Mouse (Mus musculus) heart, embryonic 10.5 days (tissue): Measurements from ENCODE around the gene Zfand3. TPM values are rescaled to one million over a fixed set of nuclear protein-coding genes. Genes with fewer than 3 reads are reported as not detected.

Experiments used
- DNase-seq: peaks from one replicate; pipeline ENCODE4 v3.0.0-alpha.2; 2017; ENCODE audit warnings: low spot score
- H3K27ac ChIP-seq: fragments of 300-500 bp; sonication (generic); 2 replicates; pipeline ENCODE4 v1.5.1; 2016; ENCODE audit warnings: mild to moderate bottlenecking
- H3K27me3 ChIP-seq: fragments of 300-500 bp; sonication (generic); 2 replicates; pipeline ENCODE4 v1.6.1; 2016; ENCODE audit warnings: mild to moderate bottlenecking; ENCODE audit not compliant: poor library complexity, insufficient read depth, severe bottlenecking
- H3K36me3 ChIP-seq: fragments of 300-500 bp; sonication (generic); 2 replicates; pipeline ENCODE4 v1.6.1; 2016; ENCODE audit warnings: mild to moderate bottlenecking, moderate library complexity
- H3K4me1 ChIP-seq: fragments of 300-500 bp; sonication (generic); 2 replicates; pipeline ENCODE4 v1.6.1; 2016; ENCODE audit warnings: mild to moderate bottlenecking
- H3K4me3 ChIP-seq: fragments of 300-500 bp; sonication (generic); 2 replicates; pipeline ENCODE4 v1.5.1; 2016; ENCODE audit warnings: mild to moderate bottlenecking, moderate library complexity
- H3K9me3 ChIP-seq: fragments of 300-500 bp; sonication (generic); 2 replicates; pipeline ENCODE4 v1.6.1; 2016; ENCODE audit warnings: mild to moderate bottlenecking, moderate library complexity
- WGBS: fragments of 180-500 bp; shearing (Covaris S2); methylation state at CpG from one replicate; pipeline ENCODE4 v1.1.7; 2016; 5-methylcytosine and 5-hydroxymethylcytosine counted together
- polyA plus RNA-seq: library from polyadenylated mRNA; unstranded; fragments of >200 nt; fragmentation: Nextera tagmentation; extraction: Ambion mirVana; gene quantifications from 2 replicates; pipeline ENCODE4 v1.2.1, GENCODE M21; 2016

The Zfand3 gene
- polyA plus RNA-seq, 1 experiment from 2014 or later = 54.7 TPM

GRCm38 (mm10) chr17:30181554-30181953 is 177.0 kb downstream of the Zfand3 start:
- no peaks in the 10 kb centered on the region for H3K27me3 ChIP-seq
- peaks cover 24% of the 10 kb centered on the region for H3K4me1 ChIP-seq
- no peaks in the 10 kb centered on the region for H3K9me3 ChIP-seq
- no peak overlapping the region for H3K4me3 ChIP-seq
- WGBS = 73% methylated on average over 4 of the region's 4 CpGs
- peaks cover 8% of the 10 kb centered on the region; the same call in 1 of the 2 replicates for H3K36me3 ChIP-seq
- H3K27ac ChIP-seq = no peak overlapping the region
- DNase-seq = no peak

GRCm38 (mm10) chr17:30182063-30182462 is 177.5 kb downstream of the Zfand3 start:
- Histone ChIP-seq H3K27me3 (no peaks in the 10 kb centered on the region), H3K27ac (no peak overlapping the region), H3K36me3 (peaks cover 8% of the 10 kb centered on the region; the same call in 1 of the 2 replicates), H3K4me3 (no peak overlapping the region), H3K4me1 (peaks cover 29% of the 10 kb centered on the region), H3K9me3 (no peaks in the 10 kb centered on the region)
- no peak for DNase-seq
- WGBS = 71% methylated on average over 2 of the region's 2 CpGs

- no peaks in the 10 kb centered on the region for H3K9me3 ChIP-seq
- H3K27ac ChIP-seq = no peak overlapping the region
- no peaks in the 10 kb centered on the region for H3K36me3 ChIP-seq
- 94% methylated on average over 6 of the region's 6 CpGs for WGBS
- H3K27me3 ChIP-seq = no peaks in the 10 kb centered on the region
- H3K4me1 ChIP-seq = peaks cover 34% of the 10 kb centered on the region
- peak; percentile 43 for DNase-seq
- no peak overlapping the region for H3K4me3 ChIP-seq
Observed at GRCm38 (mm10) chr17:30183561-30183960, 179.0 kb downstream of the Zfand3 start.

DNA sequence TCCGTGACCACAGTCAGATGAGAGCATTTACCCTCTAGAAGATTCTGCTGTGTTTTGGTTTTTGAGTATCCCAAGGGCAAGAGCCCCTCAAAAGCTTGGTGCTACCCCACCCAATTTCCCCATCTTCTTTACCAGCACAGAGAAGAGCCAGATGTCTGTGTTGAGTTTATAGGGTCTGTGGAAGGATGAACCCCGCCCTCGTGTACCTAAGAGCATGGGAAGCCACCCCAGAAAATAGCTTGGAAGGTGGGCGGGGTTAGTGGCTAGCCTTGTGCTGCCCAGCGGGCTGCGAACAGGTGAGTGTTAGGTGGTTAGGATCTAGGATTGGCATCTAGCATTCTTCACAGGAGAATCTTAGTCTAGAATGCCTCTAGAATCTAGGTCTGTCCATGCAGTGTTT is 182.6 kb downstream of the Zfand3 start:
- H3K9me3 ChIP-seq = no peaks in the 10 kb centered on the region
- no peaks in the 10 kb centered on the region for H3K36me3 ChIP-seq
- no peaks in the 10 kb centered on the region for H3K27me3 ChIP-seq
- no peak overlapping the region for H3K27ac ChIP-seq
- peak; percentile 63 for DNase-seq
- WGBS = 84% methylated on average over 6 of the region's 6 CpGs
- peaks cover 65% of the 10 kb centered on the region for H3K4me1 ChIP-seq
- no peak overlapping the region for H3K4me3 ChIP-seq

- Histone ChIP-seq H3K27me3 (no peaks in the 10 kb centered on the region), H3K27ac (peak overlapping the region; percentile 75), H3K4me1 (peaks cover 66% of the 10 kb centered on the region), H3K9me3 (no peaks in the 10 kb centered on the region), H3K4me3 (peak overlapping the region; percentile 37; the same call in 1 of the 2 replicates), H3K36me3 (peaks cover 2% of the 10 kb centered on the region; the same call in 1 of the 2 replicates)
- DNase-seq = no peak
- 21% methylated on average over 5 of the region's 5 CpGs for WGBS
Observed at GRCm38 (mm10) chr17:30187581-30187980, 183.0 kb downstream of the Zfand3 start.

DNA sequence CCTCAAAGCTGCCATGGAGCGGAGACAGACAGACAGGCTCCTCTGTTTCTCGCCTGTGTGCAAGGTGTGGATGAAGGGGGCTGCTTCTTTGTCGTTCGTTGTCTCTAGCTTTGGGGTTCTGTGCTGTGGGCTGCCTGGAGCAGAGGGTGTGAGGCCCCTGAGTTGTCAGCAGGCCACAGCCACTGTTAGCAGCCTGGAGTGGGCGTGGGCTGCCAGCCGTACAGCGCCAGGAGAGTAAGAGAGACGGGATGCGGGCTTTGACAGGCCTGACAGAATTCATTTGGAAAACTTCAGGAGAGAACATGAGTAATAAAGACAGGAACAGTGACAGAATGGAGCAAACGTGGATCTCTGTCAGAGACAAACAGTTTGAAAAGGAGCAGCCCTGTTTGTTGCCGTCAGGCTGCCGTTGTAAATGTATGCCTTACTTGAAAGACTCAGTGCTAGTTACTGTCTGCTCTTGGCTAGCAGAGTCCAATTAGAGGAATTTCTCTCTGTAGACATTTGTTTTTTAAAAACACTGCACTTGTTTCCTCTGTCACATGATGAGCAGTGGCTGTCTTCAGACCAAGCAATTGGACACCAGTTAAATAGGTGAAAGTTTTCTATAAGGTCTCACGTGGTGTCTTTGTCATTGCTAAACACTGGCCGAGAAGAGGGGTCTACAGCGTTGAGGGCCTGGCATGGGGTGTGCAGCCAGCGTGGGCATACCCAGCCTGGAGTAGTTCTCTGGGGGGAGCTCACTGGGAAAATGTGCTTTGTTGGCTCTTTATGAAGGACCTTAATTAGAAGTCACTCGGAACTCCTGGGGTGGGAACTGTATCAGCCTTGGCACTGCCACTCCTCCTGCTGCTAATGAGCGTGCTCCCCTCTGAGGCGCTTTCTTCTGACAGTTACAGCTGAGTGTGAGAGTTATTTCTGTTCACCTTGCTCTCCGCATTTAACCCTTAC is 183.8 kb downstream of the Zfand3 start:
- H3K9me3 ChIP-seq = no peaks in the 10 kb centered on the region
- H3K27ac ChIP-seq = peak overlapping the region; percentile 75
- H3K4me3 ChIP-seq = peak overlapping the region; percentile 37
- peaks cover 8% of the 10 kb centered on the region for H3K36me3 ChIP-seq
- peak; percentile 80 for DNase-seq
- no peaks in the 10 kb centered on the region for H3K27me3 ChIP-seq
- WGBS = 25% methylated on average over 20 of the region's 20 CpGs
- H3K4me1 ChIP-seq = peaks cover 73% of the 10 kb centered on the region

DNA sequence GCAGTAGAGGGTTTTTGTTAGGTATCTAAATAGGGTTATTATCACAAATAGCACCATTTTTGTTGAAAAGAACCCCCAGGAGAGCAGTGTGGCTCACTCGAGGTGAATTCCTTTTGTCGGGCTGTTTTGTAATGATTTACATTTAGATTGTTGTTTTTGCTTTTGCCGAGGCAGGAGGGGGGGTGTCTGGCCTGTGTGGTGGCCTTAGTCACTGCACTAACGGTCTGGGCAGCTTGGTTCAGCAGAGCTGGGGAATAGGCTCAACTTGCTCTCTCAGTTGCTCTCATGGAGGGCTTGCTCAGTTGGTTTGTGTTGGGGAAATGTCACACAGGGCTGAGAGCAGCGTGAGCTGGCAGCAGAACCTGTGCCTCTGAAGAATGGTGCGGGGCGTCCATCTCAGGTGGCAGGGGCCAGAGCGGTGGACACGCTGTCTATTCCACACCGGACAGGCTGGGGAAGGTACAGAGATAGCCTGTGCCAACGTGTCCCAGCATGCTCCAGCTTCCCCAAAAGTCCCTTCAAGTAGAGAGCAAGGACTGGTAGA is 186.6 kb downstream of the Zfand3 start:
- Histone ChIP-seq H3K4me3 (no peak overlapping the region), H3K27me3 (no peaks in the 10 kb centered on the region), H3K27ac (peak overlapping the region; percentile 37), H3K9me3 (no peaks in the 10 kb centered on the region), H3K36me3 (peaks cover 13% of the 10 kb centered on the region), H3K4me1 (peaks cover 96% of the 10 kb centered on the region)
- DNase-seq = peak; percentile 66
- 70% methylated on average over 11 of the region's 11 CpGs for WGBS

- 87% methylated on average over 26 of the region's 26 CpGs for WGBS
- Histone ChIP-seq H3K36me3 (peaks cover 13% of the 10 kb centered on the region), H3K9me3 (no peaks in the 10 kb centered on the region), H3K27me3 (no peaks in the 10 kb centered on the region), H3K4me3 (no peak overlapping the region), H3K4me1 (peaks cover 98% of the 10 kb centered on the region), H3K27ac (peak overlapping the region; percentile 37; the same call in 1 of the 2 replicates)
- DNase-seq = peak; percentile 69
Observed at GRCm38 (mm10) chr17:30192416-30193005, 188.0 kb downstream of the Zfand3 start.

- Histone ChIP-seq H3K4me3 (no peak overlapping the region), H3K27me3 (no peaks in the 10 kb centered on the region), H3K4me1 (peaks cover 98% of the 10 kb centered on the region), H3K9me3 (no peaks in the 10 kb centered on the region), H3K27ac (peak overlapping the region; percentile 69), H3K36me3 (peaks cover 13% of the 10 kb centered on the region)
- DNase-seq = peak; percentile 53
- WGBS = 39% methylated on average over 2 of the region's 2 CpGs
Observed at GRCm38 (mm10) chr17:30193615-30194014, 189.1 kb downstream of the Zfand3 start.

GRCm38 (mm10) chr17:30194091-30194490 is 189.6 kb downstream of the Zfand3 start:
- Histone ChIP-seq H3K27me3 (no peaks in the 10 kb centered on the region), H3K36me3 (peaks cover 13% of the 10 kb centered on the region), H3K27ac (peak overlapping the region; percentile 69), H3K4me3 (no peak overlapping the region), H3K9me3 (no peaks in the 10 kb centered on the region), H3K4me1 (peaks cover 99% of the 10 kb centered on the region)
- WGBS = 43% methylated on average over 3 of the region's 3 CpGs
- DNase-seq = no peak

DNA sequence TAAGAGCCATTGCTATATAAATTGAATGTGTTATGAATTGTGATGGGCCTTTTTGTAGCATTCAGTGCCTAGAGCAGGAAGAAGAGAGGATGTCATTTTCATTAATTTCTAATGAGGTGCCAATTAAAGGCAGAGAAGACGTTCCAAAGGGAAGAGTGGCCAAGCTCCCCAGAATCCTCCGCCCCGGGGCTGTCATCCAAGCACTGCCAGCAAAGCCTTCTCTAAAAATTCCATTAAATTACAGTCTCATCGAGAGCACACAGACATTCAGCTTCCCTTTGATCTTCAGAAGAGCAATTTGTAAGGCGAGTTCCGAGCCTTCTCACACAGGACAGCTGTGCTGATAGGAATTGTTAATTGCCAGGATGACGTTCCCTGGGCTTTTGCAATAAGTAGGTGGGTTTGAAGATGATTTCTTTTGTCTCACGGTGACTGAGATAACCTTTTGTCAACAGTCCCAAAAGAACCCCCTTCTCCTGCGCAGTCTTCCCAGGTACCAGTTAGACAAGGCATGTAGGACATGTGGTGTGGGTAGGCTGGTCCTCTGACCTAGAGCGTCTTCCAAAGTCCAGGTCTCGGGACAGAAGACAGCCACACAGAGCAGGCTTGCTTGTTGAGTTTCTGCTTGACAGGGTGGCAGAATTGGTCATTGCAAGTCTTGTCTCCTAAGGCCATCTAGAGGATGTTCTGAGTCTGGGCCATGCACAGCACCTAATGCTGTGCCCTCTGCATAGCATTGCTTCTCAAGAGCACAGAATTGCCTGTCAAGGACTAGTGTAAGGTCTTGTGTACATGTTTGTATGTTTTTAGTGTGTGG is 190.3 kb downstream of the Zfand3 start:
- no peak for DNase-seq
- Histone ChIP-seq H3K4me3 (no peak overlapping the region), H3K27me3 (no peaks in the 10 kb centered on the region), H3K27ac (peak overlapping the region; percentile 79), H3K4me1 (peaks cover 99% of the 10 kb centered on the region), H3K36me3 (peaks cover 13% of the 10 kb centered on the region), H3K9me3 (no peaks in the 10 kb centered on the region)
- WGBS = 53% methylated on average over 11 of the region's 11 CpGs

DNA sequence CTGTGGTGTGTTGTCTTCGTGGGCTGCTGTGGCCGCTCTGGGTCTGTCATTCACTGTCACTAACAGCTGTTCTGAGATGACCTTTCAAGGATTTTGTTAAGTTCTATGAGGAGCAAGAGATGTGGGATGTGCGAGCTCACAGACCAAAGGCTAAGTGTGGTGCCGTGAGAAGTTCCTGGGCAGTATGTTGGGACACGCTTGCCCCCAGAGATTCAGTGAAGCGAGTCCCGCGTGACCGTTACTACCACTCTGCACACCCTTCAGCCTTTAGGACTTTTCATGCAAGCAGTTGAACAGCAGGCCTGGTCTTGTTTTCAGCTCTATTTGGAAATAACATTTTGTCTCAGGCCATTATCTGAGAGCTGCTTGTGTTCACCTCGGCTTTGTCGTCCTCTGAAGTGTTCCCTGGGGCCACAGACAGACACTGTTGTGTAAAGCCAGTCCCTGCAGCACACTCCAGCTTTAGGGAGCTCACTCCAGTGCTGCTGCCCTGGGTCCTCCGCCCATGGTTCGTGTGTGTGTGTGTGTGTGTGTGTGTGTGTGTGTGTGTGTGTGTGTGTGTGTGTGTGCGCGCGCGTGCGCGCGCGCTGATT is 191.2 kb downstream of the Zfand3 start:
- WGBS = 72% methylated on average over 21 of the region's 21 CpGs
- Histone ChIP-seq H3K4me1 (peaks cover 100% of the 10 kb centered on the region), H3K27ac (peak overlapping the region; percentile 79), H3K9me3 (no peaks in the 10 kb centered on the region), H3K27me3 (no peaks in the 10 kb centered on the region), H3K36me3 (peaks cover 13% of the 10 kb centered on the region), H3K4me3 (no peak overlapping the region)
- DNase-seq = no peak
